Mouse (Mus musculus) heart, embryonic 14.5 days (tissue): Measurements from ENCODE around the gene Cd151. TPM values are rescaled to one million over a fixed set of nuclear protein-coding genes. Genes with fewer than 3 reads are reported as not detected.

Experiments
- ATAC-seq: fragments of 200-750 bp; cut with Nextera tagmentation; 2 replicates; pipeline ENCODE4 v1.8.0; 2017; ENCODE audit warnings: low read depth, moderate TSS enrichment; ENCODE audit not compliant: insufficient number of reproducible peaks, insufficient read depth, low FRiP score
- H3K27ac ChIP-seq, 2 experiments: fragments of 200-500 bp in 1 of 2; fragments of 300-500 bp in 1 of 2; sonication (generic) in 1 of 2; replicated peaks in 1 of 2; 2 replicates each; pipeline ENCODE4 v1.5.1; 2012 to 2014; ENCODE audit warnings: low read depth in 2 of 2, low read length in 2 of 2, control low read depth in 1 of 2, mild to moderate bottlenecking in 1 of 2, mixed read lengths in 1 of 2; ENCODE audit not compliant: control insufficient read depth in 1 of 2, insufficient read depth in 1 of 2
- H3K27me3 ChIP-seq: fragments of 300-500 bp; sonication (generic); 2 replicates; pipeline ENCODE4 v1.6.1; 2014; ENCODE audit warnings: mild to moderate bottlenecking, low read length, control low read depth; ENCODE audit not compliant: control insufficient read depth, insufficient read depth
- H3K36me3 ChIP-seq: fragments of 300-500 bp; sonication (generic); 2 replicates; pipeline ENCODE4 v1.6.1; 2014; ENCODE audit warnings: mild to moderate bottlenecking, control low read depth, low read length, mixed read lengths; ENCODE audit not compliant: control insufficient read depth, insufficient read depth
- H3K4me1 ChIP-seq, 2 experiments: fragments of 200-500 bp in 1 of 2; fragments of 300-500 bp in 1 of 2; sonication (generic) in 1 of 2; 2 replicates each; pipeline ENCODE4 v1.6.1; 2012 to 2014; ENCODE audit warnings: low read length in 2 of 2, control low read depth in 1 of 2, mixed read lengths in 1 of 2; ENCODE audit not compliant: control insufficient read depth in 2 of 2, insufficient read depth in 2 of 2
- H3K4me2 ChIP-seq: fragments of 300-500 bp; sonication (generic); 2 replicates; pipeline ENCODE4 v1.6.1; 2014; ENCODE audit warnings: mild to moderate bottlenecking, low read length
- H3K4me3 ChIP-seq, 2 experiments: fragments of 200-500 bp in 1 of 2; fragments of 300-500 bp in 1 of 2; sonication (generic) in 1 of 2; 2 replicates each; pipeline ENCODE4 v1.5.1; 2012 to 2014; ENCODE audit warnings: low read length in 2 of 2, mild to moderate bottlenecking in 2 of 2, control low read depth in 1 of 2, low read depth in 1 of 2, moderate library complexity in 1 of 2; ENCODE audit not compliant: control insufficient read depth in 1 of 2, insufficient read depth in 1 of 2
- H3K9ac ChIP-seq: fragments of 300-500 bp; sonication (generic); 2 replicates; pipeline ENCODE4 v1.6.1; 2014; ENCODE audit warnings: mild to moderate bottlenecking, low read length
- H3K9me3 ChIP-seq: fragments of 300-500 bp; sonication (generic); 2 replicates; pipeline ENCODE4 v1.6.1; 2016; ENCODE audit warnings: low read length, control low read depth; ENCODE audit not compliant: control insufficient read depth
- WGBS: fragments of 180-500 bp; shearing (Covaris S2); extraction: QIAGEN DNeasy Blood & Tissue Kit; methylation state at CpG from one replicate; pipeline ENCODE4 v1.1.7; 2014; 5-methylcytosine and 5-hydroxymethylcytosine counted together
- polyA plus RNA-seq: library from polyadenylated mRNA; unstranded; fragments of >200 nt; fragmentation: Nextera tagmentation; extraction: Ambion mirVana; gene quantifications from 2 replicates; pipeline ENCODE4 v1.2.1, GENCODE M21; 2014

The Cd151 gene
- polyA plus RNA-seq, 1 experiment from 2014 or later: 115 TPM

- H3K36me3 ChIP-seq: peaks cover 31% of the 10 kb centered on the region
- 48% methylated on average over 5 of the region's 5 CpGs for WGBS
- peak overlapping the region; percentile 57 for H3K4me2 ChIP-seq
- no peak overlapping the region for H3K27ac ChIP-seq
- peak overlapping the region; percentile 17 to 28; a peak in 2 of 4 replicates for H3K4me3 ChIP-seq
- H3K4me1 ChIP-seq: peaks cover 18 to 23% of the 10 kb centered on the region in 2 experiments
- no peaks in the 10 kb centered on the region for H3K27me3 ChIP-seq
- H3K9ac ChIP-seq: peak overlapping the region; percentile 51; the same call in 1 of the 2 replicates
- no peak for ATAC-seq
- no peaks in the 10 kb centered on the region for H3K9me3 ChIP-seq
These were observed 38.5 kb upstream of the Cd151 start for GRCm38 (mm10) chr7:141428701-141429100.

- ATAC-seq: peak; percentile 38
- peaks cover 34% of the 10 kb centered on the region for H3K36me3 ChIP-seq
- H3K27me3 ChIP-seq: no peaks in the 10 kb centered on the region
- H3K4me1 ChIP-seq: peaks cover 23 to 29% of the 10 kb centered on the region in 2 experiments
- H3K4me2 ChIP-seq: peak within 1 kb of the TSS; percentile 57
- 3% methylated on average over 19 of the region's 19 CpGs for WGBS
- H3K4me3 ChIP-seq: peak within 1 kb of the TSS; percentile 17 to 28; a peak in 3 of 4 replicates
- H3K9ac ChIP-seq: peak within 1 kb of the TSS; percentile 51; the same call in 1 of the 2 replicates
- peak within 1 kb of the TSS; percentile 39 to 55; a peak in 3 of 4 replicates for H3K27ac ChIP-seq
- H3K9me3 ChIP-seq: no peaks in the 10 kb centered on the region
These were observed 37.9 kb upstream of the Cd151 start, which contains the start of gene Cend1 for GRCm38 (mm10) chr7:141429310-141429709. Cend1 (minus strand) TSS chr7:141429491.

GRCm38 (mm10) chr7:141429840-141430584 lies 37.2 kb upstream of the Cd151 start:
- ATAC-seq: no peak
- peaks cover 29 to 36% of the 10 kb centered on the region in 2 experiments for H3K4me1 ChIP-seq

GRCm38 (mm10) chr7:141430585-141431240 lies 36.5 kb upstream of the Cd151 start:
- H3K4me3 ChIP-seq: no peak overlapping the region
- H3K4me1 ChIP-seq: peaks cover 32 to 42% of the 10 kb centered on the region in 2 experiments
- ATAC-seq: no peak
- 92% methylated on average over 9 of the region's 9 CpGs for WGBS
- no peaks in the 10 kb centered on the region for H3K9me3 ChIP-seq
- no peaks in the 10 kb centered on the region for H3K27me3 ChIP-seq
- peaks cover 34% of the 10 kb centered on the region for H3K36me3 ChIP-seq
- H3K9ac ChIP-seq: peak overlapping the region; percentile 51; the same call in 1 of the 2 replicates
- no peak overlapping the region for H3K4me2 ChIP-seq
- H3K27ac ChIP-seq: peak overlapping the region in 1 of 2 experiments; percentile 55; a peak in 1 of 4 replicates

More at GRCm38 (mm10) chr7:141429840-141430584, 37.2 kb upstream of the Cd151 start:
- H3K36me3 ChIP-seq: peaks cover 34% of the 10 kb centered on the region
- 42% methylated on average over 9 of the region's 9 CpGs for WGBS
- peak overlapping the region; percentile 51; the same call in 1 of the 2 replicates for H3K9ac ChIP-seq
- peak overlapping the region; percentile 39 to 55; a peak in 3 of 4 replicates for H3K27ac ChIP-seq
- H3K4me3 ChIP-seq: no peak overlapping the region
- H3K4me2 ChIP-seq: peak overlapping the region; percentile 57
- no peaks in the 10 kb centered on the region for H3K27me3 ChIP-seq
- H3K9me3 ChIP-seq: no peaks in the 10 kb centered on the region

GRCm38 (mm10) chr7:141431434-141432185 lies 35.6 kb upstream of the Cd151 start:
- Histone ChIP-seq H3K9ac (no peak overlapping the region), H3K36me3 (peaks cover 34% of the 10 kb centered on the region), H3K27me3 (no peaks in the 10 kb centered on the region), H3K9me3 (no peaks in the 10 kb centered on the region), H3K27ac (no peak overlapping the region), H3K4me2 (no peak overlapping the region), H3K4me1 (peaks cover 33 to 46% of the 10 kb centered on the region in 2 experiments), H3K4me3 (no peak overlapping the region)
- no peak for ATAC-seq
- 92% methylated on average over 19 of the region's 19 CpGs for WGBS

GRCm38 (mm10) chr7:141432186-141432611 lies 35.0 kb upstream of the Cd151 start:
- 77% methylated on average over 8 of the region's 8 CpGs for WGBS
- no peak overlapping the region for H3K27ac ChIP-seq
- no peaks in the 10 kb centered on the region for H3K9me3 ChIP-seq
- H3K4me1 ChIP-seq: peaks cover 38 to 49% of the 10 kb centered on the region in 2 experiments
- no peak overlapping the region for H3K9ac ChIP-seq
- no peak overlapping the region for H3K4me3 ChIP-seq
- H3K36me3 ChIP-seq: peaks cover 34% of the 10 kb centered on the region
- H3K27me3 ChIP-seq: no peaks in the 10 kb centered on the region
- no peak for ATAC-seq
- H3K4me2 ChIP-seq: no peak overlapping the region
